Mouse (Mus musculus) inflammation-experienced regulatory T-cells, adult 16 weeks (primary cell): ENCODE results near the gene Ift57. TPM values are rescaled to one million over a fixed set of nuclear protein-coding genes. Genes with fewer than 3 reads are reported as not detected.

Experiments used
- polyA plus RNA-seq: library from polyadenylated mRNA; unstranded; fragments of 100-300 nt; shearing (Covaris generic); gene quantifications from one replicate; pipeline ENCODE4 v1.2.1, GENCODE M21; 2017

Gene Ift57
- 7.7 TPM for polyA plus RNA-seq

DNA sequence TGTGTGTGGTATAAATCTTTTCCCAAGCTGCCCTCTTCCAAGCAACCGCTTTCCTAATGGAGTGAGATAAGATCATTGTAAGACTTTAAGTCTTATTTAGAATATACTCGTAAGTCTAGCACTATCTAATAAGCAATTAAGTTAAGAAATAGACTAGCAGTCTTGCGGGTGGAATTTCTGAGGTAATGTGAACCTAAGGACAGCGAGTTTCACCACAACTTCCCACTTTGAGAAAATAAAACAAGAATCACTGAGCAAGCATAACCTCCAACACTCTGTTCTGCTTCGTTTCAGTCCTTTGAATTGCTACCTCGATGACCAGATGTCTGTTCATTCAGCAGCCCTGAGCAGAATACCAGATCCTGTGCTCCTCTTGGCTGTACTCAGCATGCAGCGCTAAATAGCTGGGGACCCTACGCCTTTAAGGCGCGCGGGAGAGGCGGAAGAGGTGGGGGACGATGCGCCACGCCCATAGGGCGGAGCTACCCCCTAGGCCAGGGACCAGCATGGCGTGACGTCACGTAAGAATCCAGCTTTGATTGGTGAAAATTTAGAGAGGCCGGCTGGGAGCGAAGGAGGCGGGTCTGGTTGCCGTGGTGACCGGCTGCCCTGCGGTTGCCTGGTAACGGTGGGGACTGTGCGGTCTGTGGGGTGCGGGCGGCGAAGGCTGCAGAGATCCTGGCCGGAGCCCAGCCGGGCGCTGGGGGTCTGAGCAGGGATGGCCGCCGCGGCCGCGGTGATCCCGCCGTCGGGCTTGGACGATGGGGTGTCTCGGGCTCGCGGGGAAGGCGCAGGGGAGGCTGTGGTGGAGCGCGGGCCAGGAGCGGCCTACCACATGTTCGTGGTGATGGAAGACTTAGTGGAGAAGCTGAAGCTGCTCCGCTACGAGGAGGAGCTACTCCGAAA, at the start of gene Ift57:
Gene Ift57 (plus strand): TSS at position 614 of the 906 bp plus-strand sequence.

DNA sequence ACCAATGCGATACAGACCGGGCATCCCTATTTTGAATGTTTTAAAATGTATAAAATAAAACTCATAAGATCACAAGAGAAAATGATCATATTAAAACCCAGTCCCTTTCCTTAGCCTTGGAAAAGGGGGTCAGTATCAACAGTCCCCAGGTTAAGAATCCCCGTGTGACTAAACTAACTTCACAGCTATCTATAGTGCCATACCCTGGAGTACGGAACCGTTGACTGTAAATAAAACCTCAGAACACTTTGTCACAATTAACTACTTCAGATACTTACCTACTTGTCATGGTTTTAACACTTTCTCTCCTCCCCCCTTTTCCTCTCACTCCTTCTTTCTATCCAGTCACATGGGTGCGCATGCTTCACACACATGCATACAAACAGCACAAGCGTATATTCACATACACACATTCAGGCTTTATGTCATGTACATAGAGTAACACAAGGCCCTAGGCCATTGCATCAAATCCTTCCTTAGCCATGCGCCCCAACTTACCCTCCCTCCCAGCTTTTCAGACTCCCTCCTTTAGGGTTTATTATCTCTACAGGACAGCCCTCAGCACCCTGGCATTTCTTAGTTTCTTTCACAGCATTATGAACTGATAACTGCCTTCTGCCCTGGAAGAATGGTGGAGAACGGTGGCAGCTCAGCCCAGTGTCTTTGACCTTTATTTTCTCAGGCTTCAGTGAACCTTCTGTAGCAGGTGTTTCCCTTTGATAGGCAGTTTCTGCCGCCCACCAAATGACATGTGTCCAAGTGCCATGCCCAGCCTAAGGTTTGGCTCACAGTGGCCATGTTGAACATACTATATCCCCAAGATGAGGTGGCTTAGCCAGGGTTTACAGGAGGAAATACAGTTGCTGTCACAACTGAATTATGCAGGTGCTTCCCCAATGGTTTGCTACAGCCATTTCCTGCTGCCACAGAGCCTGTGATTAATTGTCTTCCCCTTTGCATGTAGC, 100.8 kb downstream of the Ift57 start, which contains the start of gene Cd47:
Gene Cd47 (plus strand): TSS at position 937 of the 965 bp plus-strand sequence.

Other genes starting within 250 kb of the Ift57 start
- 313 TPM for gene Cd47, start 101.3 kb downstream of the Ift57 start, polyA plus RNA-seq